In the genomic region with DNA sequence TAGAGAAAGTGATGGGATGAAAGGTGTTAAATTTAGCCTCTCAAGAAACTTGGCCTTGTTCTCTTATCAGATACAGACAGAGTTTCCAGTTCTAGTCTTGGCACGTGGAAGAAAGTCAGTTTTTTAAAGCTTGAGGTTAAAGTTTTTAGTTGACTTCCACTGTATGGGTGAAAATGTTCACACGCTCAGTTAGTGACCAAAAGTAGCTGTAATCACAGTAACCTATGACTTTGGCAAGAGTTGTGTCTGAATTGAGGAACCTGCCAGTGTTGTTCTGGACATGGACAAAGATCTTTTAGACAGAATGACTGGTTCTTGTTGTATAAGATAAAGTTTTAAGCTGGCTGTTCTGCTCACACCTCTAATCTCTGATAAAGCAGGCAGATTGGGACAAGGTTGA, we compare ENCODE assay signal across 16 mouse cellular contexts.
"Had no signal": no experiment of that assay in that cellular context is flagged by ENCODE, and none has a peak within 500 bp of the region (broad histone marks: within the 10 kb centered on the region; RNA-seq: fewer than 3 reads in every experiment).

No protein-coding gene starts in this region.

- H3K4me2 ChIP-seq: limb, embryonic 15.5 days; lung, embryonic 14.5 days; midbrain, embryonic 12.5 days; neural tube, embryonic 13.5 days had no signal

- H3K9me3 ChIP-seq: limb, embryonic 15.5 days; megakaryocyte, embryonic 14.5 days; midbrain, embryonic 12.5 days; neural tube, embryonic 13.5 days had no signal

- H3K9ac ChIP-seq: limb, embryonic 15.5 days; lung, embryonic 14.5 days; midbrain, embryonic 12.5 days; neural tube, embryonic 13.5 days had no signal

- ATAC-seq: intestine, postnatal 0 days; midbrain, embryonic 16.5 days had no signal

- H3K36me3 ChIP-seq: limb, embryonic 15.5 days; midbrain, embryonic 12.5 days; neural tube, embryonic 13.5 days had no signal

- H3K4me3 ChIP-seq: limb, embryonic 15.5 days; megakaryocyte, embryonic 14.5 days; midbrain, embryonic 12.5 days; neural tube, embryonic 13.5 days had no signal

- H3K27me3 ChIP-seq: limb, embryonic 15.5 days; megakaryocyte, embryonic 14.5 days; midbrain, embryonic 12.5 days; neural tube, embryonic 13.5 days had no signal

- H3K27ac ChIP-seq: limb, embryonic 15.5 days; midbrain, embryonic 12.5 days; neural tube, embryonic 13.5 days had no signal

- DNase-seq: kidney, adult 8-10 months; kidney, postnatal 36 days; layer of hippocampus, adult 9-11 months; layer of hippocampus, postnatal 36 days; lung, embryonic 14.5 days; lung, postnatal 10 days; lung, postnatal 4 days; retina, postnatal 1 day; right cerebral cortex, postnatal 25 days; thymus, postnatal 4 days had no signal
